Mouse (Mus musculus): Measurements from ENCODE around the gene Arpc5l. TPM values are rescaled to one million over a fixed set of nuclear protein-coding genes. Genes with fewer than 3 reads are reported as not detected.
A peak's percentile ranks its signal among the peaks of the same experiment; 100 is the strongest.

Gene Arpc5l
- polyA plus RNA-seq, 1 experiment from 2014 or later = 138 TPM

DNA sequence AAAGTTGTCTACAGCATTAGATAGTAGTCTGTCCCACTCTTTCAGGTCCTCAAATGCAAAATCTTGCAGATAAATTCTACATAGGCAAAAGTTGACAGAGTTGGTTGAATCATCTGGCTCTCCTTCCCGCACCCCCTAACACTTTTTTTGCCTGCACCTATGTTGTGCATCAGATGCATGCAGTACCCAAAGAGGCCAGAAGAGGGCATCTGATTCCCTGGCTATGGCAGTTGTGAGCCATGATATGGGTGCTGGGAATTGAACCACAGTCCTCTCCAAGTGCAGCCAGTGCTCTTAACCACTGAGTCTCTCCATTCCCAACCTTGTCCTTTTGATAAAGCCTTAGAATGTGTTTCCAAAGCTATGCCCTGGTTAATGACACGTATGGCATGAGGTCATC lies 21.7 kb upstream of the Arpc5l start:
- 93% methylated on average over 2 of the region's 2 CpGs for WGBS
- Histone ChIP-seq H3K4me1 (no peaks in the 10 kb centered on the region), H3K27ac (no peak overlapping the region), H3K4me2 (no peak overlapping the region), H3K27me3 (no peaks in the 10 kb centered on the region), H3K9ac (no peak overlapping the region), H3K36me3 (ENCODE audit: poor library complexity, severe bottlenecking) (no peaks in the 10 kb centered on the region), H3K4me3 (no peak overlapping the region), H3K9me3 (replicated peaks) (peaks cover 6% of the 10 kb centered on the region; the same call in 1 of the 2 replicates)
- no peak for ATAC-seq

DNA sequence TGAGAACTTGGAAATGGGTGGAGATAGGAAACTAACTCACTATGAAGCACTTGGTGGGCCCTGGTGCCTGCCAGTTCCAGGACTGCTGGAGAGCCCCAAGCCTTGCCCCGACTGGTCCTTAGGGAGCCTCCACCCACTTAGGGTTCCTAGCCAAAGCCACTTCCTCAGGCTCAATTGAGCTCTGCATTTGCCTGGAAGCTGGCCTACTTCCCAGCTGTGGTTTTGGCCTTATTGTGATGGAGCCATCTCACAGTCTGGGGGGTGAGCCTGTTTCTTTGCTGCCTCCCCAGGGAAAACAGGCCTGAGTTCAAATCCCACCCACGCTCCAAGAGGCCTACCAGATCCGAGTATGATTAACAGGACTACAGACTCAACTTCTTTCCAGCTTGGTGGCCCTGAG lies 18.6 kb upstream of the Arpc5l start:
- no peak for ATAC-seq
- H3K4me2 ChIP-seq = no peak overlapping the region
- no peak overlapping the region for H3K4me3 ChIP-seq
- no peaks in the 10 kb centered on the region for H3K4me1 ChIP-seq
- H3K36me3 ChIP-seq (ENCODE audit: poor library complexity, severe bottlenecking) = no peaks in the 10 kb centered on the region
- H3K9me3 ChIP-seq (replicated peaks) = peaks cover 6% of the 10 kb centered on the region; the same call in 1 of the 2 replicates
- H3K27me3 ChIP-seq = no peaks in the 10 kb centered on the region
- no peak overlapping the region for H3K9ac ChIP-seq
- no peak overlapping the region for H3K27ac ChIP-seq
- 82% methylated on average over 3 of the region's 3 CpGs for WGBS

DNA sequence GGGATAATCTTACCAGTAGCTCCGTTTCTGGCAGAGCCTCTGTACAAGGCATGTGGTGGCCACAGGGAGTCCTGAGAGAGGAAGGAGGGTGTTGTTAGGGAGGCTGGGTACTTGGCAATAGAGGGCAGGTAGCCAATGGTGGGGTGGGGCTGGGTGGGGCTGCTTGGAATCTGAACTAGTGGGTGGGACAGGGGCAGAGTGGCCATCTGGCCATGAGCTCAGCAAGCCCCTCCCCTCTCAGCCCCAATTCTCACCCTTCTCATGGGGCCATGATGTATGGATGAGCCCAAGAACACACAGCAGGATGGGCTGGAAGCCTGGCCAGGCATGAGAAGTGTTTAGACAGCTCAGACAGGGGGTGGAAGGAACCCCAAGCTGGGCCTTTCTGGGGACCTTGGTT lies 17.8 kb upstream of the Arpc5l start:
- Histone ChIP-seq H3K4me2 (no peak overlapping the region), H3K4me1 (peaks cover 3% of the 10 kb centered on the region), H3K9me3 (replicated peaks) (peaks cover 6% of the 10 kb centered on the region; the same call in 1 of the 2 replicates), H3K36me3 (ENCODE audit: poor library complexity, severe bottlenecking) (no peaks in the 10 kb centered on the region), H3K27me3 (no peaks in the 10 kb centered on the region), H3K4me3 (no peak overlapping the region), H3K27ac (no peak overlapping the region), H3K9ac (no peak overlapping the region)
- ATAC-seq = no peak
- WGBS = 82% methylated on average over 1 of the region's 1 CpGs

DNA sequence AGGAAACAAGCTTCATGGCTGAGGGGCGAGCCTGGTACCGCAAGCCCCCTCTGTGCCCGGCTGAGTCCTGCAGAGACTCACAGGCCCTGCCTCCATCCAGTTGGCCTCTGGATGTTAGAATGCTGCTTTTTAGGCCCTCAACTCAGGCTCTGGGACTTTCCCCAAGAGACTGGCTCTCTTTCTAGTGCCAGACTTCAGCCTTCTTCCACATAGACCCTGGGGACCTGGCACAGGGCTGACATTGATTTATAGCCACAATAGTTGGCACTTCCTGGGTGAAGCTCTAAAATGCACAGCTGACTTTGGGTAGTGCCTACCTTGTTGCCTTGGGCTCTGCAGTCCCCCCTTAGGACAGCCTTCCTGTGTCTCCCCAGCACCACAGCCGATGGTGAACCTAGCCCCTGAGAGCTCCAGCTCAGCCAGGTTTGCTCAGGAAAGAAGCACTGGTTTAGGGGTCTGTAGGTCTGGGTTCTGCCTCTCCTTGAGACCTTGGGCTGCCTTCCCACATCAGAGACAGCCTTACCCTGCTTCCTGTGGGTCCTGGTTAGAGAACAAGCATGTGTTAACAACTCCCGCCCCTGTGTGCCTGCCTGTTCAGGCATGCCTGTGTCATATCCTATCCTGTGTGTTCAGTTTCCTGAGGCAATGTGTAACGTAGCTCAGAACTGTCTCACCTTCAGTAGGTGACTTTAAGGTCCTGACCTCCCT lies 17.2 kb upstream of the Arpc5l start:
- Histone ChIP-seq H3K27me3 (no peaks in the 10 kb centered on the region), H3K9ac (no peak overlapping the region), H3K27ac (no peak overlapping the region), H3K4me3 (no peak overlapping the region), H3K4me1 (peaks cover 8% of the 10 kb centered on the region), H3K9me3 (replicated peaks) (peaks cover 6% of the 10 kb centered on the region; the same call in 1 of the 2 replicates), H3K36me3 (ENCODE audit: poor library complexity, severe bottlenecking) (no peaks in the 10 kb centered on the region), H3K4me2 (no peak overlapping the region)
- ATAC-seq = no peak
- WGBS = 87% methylated on average over 6 of the region's 6 CpGs

DNA sequence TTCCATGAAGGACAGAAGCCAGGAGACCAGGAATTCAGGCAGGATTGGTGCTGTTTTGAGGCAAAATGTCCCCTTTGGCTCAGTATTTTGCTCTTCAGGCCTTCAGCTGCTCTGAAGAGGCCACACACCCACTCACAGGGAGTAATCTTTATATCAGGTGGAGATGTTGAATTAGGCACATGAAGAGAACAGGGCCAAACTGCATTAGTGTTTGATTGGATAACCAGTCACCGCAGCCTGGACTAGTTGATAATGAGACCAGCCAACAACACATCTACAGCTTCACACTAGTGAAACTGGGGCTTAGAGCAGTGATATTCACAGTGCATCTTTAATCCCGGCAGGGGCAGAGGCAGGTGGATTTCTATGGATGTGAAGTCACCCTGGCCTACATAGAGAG lies 16.2 kb upstream of the Arpc5l start:
- WGBS = 91% methylated on average over 2 of the region's 2 CpGs
- Histone ChIP-seq H3K36me3 (ENCODE audit: poor library complexity, severe bottlenecking) (no peaks in the 10 kb centered on the region), H3K27me3 (no peaks in the 10 kb centered on the region), H3K4me2 (no peak overlapping the region), H3K4me1 (peaks cover 8% of the 10 kb centered on the region), H3K9ac (no peak overlapping the region), H3K27ac (no peak overlapping the region), H3K9me3 (replicated peaks) (no peaks in the 10 kb centered on the region), H3K4me3 (no peak overlapping the region)
- no peak for ATAC-seq

DNA sequence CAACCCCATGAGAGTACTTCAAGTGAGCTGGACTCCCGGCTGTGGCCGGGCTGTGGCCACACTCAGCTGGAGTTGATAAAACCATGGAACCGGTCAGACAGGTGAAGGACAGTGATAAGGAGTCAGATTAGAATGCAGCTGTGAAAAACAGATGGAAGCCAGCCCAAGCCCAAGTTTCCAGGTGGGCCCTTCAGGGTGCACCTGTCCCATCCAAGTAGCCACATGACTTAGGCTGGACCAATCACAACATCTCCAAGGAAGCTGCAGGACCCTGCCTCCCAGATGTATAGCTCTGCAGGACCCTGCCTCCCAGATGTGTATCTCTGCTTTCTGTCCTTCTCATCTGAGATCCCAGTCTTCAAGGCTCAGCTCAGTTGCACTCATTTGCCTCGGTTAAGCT lies 13.1 kb upstream of the Arpc5l start:
- H3K4me3 ChIP-seq = no peak overlapping the region
- H3K4me1 ChIP-seq = peaks cover 8% of the 10 kb centered on the region
- no peak overlapping the region for H3K4me2 ChIP-seq
- 79% methylated on average over 4 of the region's 4 CpGs for WGBS
- no peak for ATAC-seq
- no peaks in the 10 kb centered on the region for H3K36me3 ChIP-seq (ENCODE audit: poor library complexity, severe bottlenecking)
- no peaks in the 10 kb centered on the region for H3K27me3 ChIP-seq
- H3K9ac ChIP-seq = no peak overlapping the region
- H3K27ac ChIP-seq = no peak overlapping the region
- no peaks in the 10 kb centered on the region for H3K9me3 ChIP-seq (replicated peaks)

DNA sequence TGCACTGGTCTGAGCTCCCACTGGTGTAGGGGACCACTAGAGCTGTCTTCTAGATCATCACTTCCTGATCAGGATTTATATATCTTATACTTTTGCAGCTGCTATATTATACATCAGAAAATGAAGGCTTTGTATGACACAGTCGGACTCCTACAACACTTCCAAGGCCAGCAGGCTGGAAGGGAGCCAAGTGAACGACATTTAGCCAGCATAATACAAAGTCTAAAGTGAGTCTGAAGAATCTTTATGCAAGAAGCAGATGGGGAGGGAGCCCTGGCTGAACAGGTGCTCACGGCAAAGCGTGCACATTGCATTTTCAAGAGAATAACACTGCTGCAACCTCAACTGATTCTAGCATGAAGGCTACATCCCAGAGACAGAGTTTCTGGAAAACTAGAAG lies 12.7 kb upstream of the Arpc5l start:
- Histone ChIP-seq H3K4me2 (no peak overlapping the region), H3K27me3 (0 out of 2 replicates have a peak, but pooled peaks cover 4% of the 10 kb centered on the region), H3K27ac (peak overlapping the region; percentile 2; the same call in 1 of the 2 replicates), H3K4me3 (no peak overlapping the region), H3K4me1 (peaks cover 9% of the 10 kb centered on the region), H3K9ac (no peak overlapping the region), H3K9me3 (replicated peaks) (no peaks in the 10 kb centered on the region), H3K36me3 (ENCODE audit: poor library complexity, severe bottlenecking) (no peaks in the 10 kb centered on the region)
- WGBS = 55% methylated on average over 4 of the region's 4 CpGs
- no peak for ATAC-seq

DNA sequence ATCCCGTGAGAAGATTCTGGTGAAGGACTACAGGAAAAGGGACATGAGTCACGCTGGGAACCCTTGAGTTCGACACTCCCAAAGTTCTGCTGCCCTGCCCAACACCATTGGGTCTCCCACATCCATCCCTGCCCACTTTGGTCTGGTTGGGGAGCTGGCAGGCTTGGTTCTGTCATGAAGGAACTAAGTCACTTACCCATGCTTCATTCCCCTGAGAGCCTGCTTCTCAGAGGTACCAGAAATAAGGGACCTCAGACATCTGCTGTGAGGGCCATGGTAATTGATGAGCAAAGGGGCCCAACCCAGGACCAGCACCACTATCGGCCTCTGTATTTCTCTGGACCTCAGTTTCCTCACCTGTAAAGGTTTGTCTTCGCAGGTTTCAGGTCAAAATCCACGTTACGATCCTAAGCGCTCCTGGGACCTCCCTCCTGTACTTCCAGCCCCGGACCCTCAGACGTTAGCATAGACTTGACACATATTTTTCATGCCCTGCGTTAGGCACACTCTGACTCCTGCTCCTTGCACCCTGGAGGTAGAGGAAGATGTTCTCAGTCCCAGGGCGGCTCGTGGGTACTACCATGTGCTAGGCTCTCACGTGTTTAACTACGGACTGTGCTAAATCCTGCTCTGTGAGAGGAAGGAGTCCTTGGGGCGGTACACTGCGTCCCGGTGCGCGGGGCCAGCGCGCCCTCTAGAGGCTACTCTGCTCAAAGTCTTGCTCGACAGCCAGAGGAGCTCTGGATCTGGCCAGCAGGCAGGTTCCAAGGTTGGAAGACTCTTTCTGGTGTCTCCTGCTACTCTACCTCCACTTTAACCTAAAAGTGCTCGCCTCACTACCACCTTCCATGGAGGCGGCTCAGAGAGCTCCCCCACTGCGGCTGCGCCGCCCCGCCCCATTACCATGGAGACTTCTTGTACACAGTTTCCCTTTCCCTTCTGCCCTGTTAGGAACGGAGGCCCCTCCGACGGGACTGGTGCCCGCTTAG lies 7.5 kb upstream of the Arpc5l start, which contains the start of gene Wdr38:
Gene Wdr38, plus strand, starts transcription at position 91 of the 989 bp plus-strand sequence.
- ATAC-seq = peak; percentile 94
- peaks cover 16% of the 10 kb centered on the region for H3K4me1 ChIP-seq
- 17% methylated on average over 33 of the region's 33 CpGs for WGBS
- no peaks in the 10 kb centered on the region for H3K9me3 ChIP-seq (replicated peaks)
- H3K4me2 ChIP-seq = peak within 1 kb of the TSS; percentile 56
- peak within 1 kb of the TSS; percentile 53; the same call in 1 of the 2 replicates for H3K9ac ChIP-seq
- 0 out of 2 replicates have a peak, but pooled peaks cover 7% of the 10 kb centered on the region for H3K27me3 ChIP-seq
- H3K27ac ChIP-seq = no peak within 1 kb of the TSS
- H3K36me3 ChIP-seq (ENCODE audit: poor library complexity, severe bottlenecking) = peaks cover 36% of the 10 kb centered on the region
- peak within 1 kb of the TSS; percentile 35 for H3K4me3 ChIP-seq

DNA sequence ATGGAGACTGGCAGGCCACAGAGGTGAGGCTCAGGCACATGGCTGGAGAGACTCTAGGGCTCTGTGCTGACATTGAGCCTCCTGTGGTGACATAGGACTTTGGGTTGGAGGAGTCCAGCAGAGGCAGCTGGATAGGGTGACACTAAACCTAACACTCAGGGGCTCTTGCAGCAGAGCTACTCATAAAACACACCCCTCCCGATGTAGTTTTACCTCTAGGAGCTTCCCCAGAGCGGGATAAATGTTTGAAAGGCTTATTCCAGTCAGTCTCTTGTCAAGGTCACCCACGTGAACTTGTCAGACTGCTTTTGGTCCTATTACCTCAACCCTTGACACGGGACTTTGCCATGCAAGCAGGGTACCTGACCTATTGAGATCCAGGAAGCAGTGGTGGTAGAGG lies 5.8 kb upstream of the Arpc5l start:
- 63% methylated on average over 4 of the region's 4 CpGs for WGBS
- ATAC-seq = no peak
- H3K4me1 ChIP-seq = peaks cover 31% of the 10 kb centered on the region

DNA sequence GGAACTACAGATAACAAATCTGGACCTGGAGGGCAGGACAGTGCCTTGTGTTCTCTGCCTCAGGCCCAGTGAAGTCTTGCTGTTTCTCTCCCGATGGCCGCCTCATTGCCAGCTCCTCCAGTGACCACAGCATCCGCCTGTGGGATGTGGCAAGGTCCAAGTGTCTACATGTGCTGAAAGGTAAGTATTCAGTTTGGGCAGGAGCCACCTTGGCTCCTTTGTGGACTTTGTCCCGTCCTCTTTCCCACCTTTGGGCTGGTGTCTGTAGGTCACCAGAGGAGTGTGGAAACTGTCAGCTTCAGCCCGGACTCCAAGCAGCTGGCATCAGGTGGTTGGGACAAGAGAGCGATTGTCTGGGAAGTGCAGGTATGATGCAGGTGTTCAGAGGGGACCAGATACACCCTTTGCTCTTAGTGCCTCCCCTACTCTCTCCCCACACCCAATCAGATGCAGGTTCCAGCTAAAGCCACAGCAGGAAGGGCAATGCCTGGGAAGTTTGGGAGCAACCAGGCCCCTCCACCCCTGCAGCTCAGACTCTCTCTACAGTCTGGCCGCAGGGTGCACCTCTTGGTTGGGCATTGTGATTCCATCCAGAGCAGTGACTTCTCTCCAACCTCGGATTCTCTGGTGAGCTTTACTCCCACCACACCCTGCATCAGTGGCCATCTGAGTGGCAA lies 5.1 kb upstream of the Arpc5l start:
- Histone ChIP-seq H3K4me2 (no peak overlapping the region), H3K36me3 (ENCODE audit: poor library complexity, severe bottlenecking) (peaks cover 48% of the 10 kb centered on the region), H3K27ac (no peak overlapping the region), H3K27me3 (0 out of 2 replicates have a peak, but pooled peaks cover 7% of the 10 kb centered on the region), H3K9me3 (replicated peaks) (no peaks in the 10 kb centered on the region), H3K9ac (no peak overlapping the region), H3K4me1 (peaks cover 31% of the 10 kb centered on the region), H3K4me3 (no peak overlapping the region)
- WGBS = 72% methylated on average over 8 of the region's 8 CpGs
- no peak for ATAC-seq

More for the DNA sequence above, 5.8 kb upstream of the Arpc5l start:
- H3K9me3 ChIP-seq (replicated peaks) = no peaks in the 10 kb centered on the region
- H3K4me2 ChIP-seq = no peak overlapping the region
- no peak overlapping the region for H3K27ac ChIP-seq
- H3K36me3 ChIP-seq (ENCODE audit: poor library complexity, severe bottlenecking) = peaks cover 48% of the 10 kb centered on the region
- H3K4me3 ChIP-seq = no peak overlapping the region
- 0 out of 2 replicates have a peak, but pooled peaks cover 7% of the 10 kb centered on the region for H3K27me3 ChIP-seq
- no peak overlapping the region for H3K9ac ChIP-seq

DNA sequence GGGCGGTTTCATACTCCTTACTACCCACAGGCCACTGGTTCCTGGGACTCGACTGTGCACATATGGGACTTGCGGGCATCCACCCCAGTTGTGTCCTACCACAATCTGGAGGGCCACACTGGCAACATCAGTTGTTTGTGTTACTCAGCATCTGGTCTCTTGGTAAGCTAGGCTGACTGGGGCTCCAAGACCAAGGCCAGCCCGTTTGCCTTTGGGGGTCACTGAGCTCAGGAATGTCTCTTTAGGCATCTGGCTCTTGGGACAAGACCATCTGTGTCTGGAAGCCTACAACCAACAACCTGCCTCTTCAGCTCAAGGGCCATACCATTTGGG lies 4.6 kb upstream of the Arpc5l start:
- no peak for ATAC-seq
- Histone ChIP-seq H3K36me3 (ENCODE audit: poor library complexity, severe bottlenecking) (peaks cover 48% of the 10 kb centered on the region), H3K9me3 (replicated peaks) (no peaks in the 10 kb centered on the region), H3K9ac (no peak overlapping the region), H3K4me3 (no peak overlapping the region), H3K4me2 (no peak overlapping the region), H3K27ac (no peak overlapping the region), H3K27me3 (0 out of 2 replicates have a peak, but pooled peaks cover 7% of the 10 kb centered on the region), H3K4me1 (peaks cover 33% of the 10 kb centered on the region)
- WGBS = 86% methylated on average over 4 of the region's 4 CpGs

All from forebrain, embryonic 13.5 days (tissue).